Mouse (Mus musculus): Measurements from ENCODE around the gene Klhl18. TPM values are rescaled to one million over a fixed set of nuclear protein-coding genes. Genes with fewer than 3 reads are reported as not detected.

The Klhl18 gene
- total and polyA plus RNA-seq, 3 experiments, result 3.8 to 6.9 TPM; not detected in 1

DNA sequence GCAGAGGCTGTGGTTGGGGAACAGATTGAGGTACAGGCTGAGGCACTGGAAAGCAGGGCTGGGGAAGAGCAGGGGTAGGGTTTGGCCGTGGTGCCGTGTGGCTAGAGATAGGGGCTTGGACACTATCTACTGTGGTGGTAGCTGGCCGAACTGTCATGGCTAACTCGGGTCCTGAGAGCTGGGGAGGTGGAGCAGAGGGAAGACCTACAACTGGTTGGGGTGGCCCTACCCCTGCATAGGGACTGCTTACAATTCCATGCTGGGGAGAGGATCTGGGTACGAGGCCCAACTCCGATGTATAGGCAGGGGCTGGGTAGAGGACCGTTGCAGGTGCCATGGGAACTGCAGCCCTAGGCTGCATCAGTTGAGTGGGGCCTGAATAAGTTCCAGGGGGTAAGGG is 88.5 kb downstream of the Klhl18 start (continued):
- TF ChIP-seq ZNF384 (IDR thresholded peaks at IDR 0.05; ENCODE audit: low read depth, low read length), result no peak

DNA sequence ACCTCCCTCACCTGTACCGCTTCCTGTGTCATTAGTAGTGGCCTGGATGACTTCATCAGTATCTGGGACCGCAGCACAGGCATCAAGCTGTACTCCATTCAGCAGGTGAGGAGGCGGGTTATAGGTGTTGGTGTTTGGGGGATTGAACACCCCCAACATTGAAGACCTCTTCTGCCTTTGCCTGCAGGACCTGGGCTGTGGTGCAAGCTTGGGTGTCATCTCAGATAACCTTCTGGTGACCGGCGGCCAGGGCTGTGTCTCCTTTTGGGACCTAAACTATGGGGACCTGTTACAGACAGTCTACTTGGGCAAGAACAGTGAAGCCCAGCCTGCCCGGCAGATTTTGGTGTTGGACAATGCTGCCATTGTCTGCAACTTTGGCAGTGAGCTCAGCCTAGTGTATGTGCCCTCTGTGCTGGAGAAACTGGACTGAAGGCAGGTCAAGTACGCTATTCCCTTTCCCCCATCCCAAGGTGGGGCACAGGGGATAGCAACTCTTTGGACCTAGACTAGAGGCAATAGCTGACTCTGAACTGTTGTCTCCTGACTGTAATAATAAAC is 92.0 kb downstream of the Klhl18 start:
- H3K9ac ChIP-seq (ENCODE audit: control insufficient read depth, low read depth, low read length, poor library complexity, severe bottlenecking), result no peak overlapping the region
- H3K36me3 ChIP-seq (ENCODE audit: control insufficient read depth in 1 of 2, insufficient read depth in 2 of 2, low read length in 2 of 2), result peaks cover 0 to 1% of the 10 kb centered on the region in 2 experiments; a peak in 1 of 4 replicates

GRCm38 (mm10) chr9:110381292-110381691 is 95.2 kb downstream of the Klhl18 start:
- Histone ChIP-seq H3K36me3 (ENCODE audit: control insufficient read depth in 1 of 2, insufficient read depth in 2 of 2, low read length in 2 of 2) (peaks cover 0 to 2% of the 10 kb centered on the region in 2 experiments; a peak in 1 of 4 replicates), H3K4me1 (ENCODE audit: control insufficient read depth in 1 of 2, insufficient read depth in 2 of 2, low read length in 2 of 2) (no peaks in the 10 kb centered on the region), H3K27ac (ENCODE audit: control insufficient read depth, low read depth, low read length) (no peak overlapping the region), H3K9me3 (replicated peaks; ENCODE audit: insufficient read depth, low read length) (no peaks in the 10 kb centered on the region), H3K9ac (ENCODE audit: control insufficient read depth, low read depth, low read length, poor library complexity, severe bottlenecking) (no peak overlapping the region), H3K79me2 (ENCODE audit: control insufficient read depth, insufficient read depth, low read length, poor library complexity) (no peaks in the 10 kb centered on the region), H3K27me3 (ENCODE audit: control insufficient read depth in 1 of 2, insufficient read depth in 2 of 2, low read length in 2 of 2) (no peaks in the 10 kb centered on the region), H3K4me3 (ENCODE audit: control insufficient read depth in 1 of 2, insufficient read depth in 1 of 2, low read depth in 2 of 2, low read length in 2 of 2) (no peak overlapping the region)
- DNase-seq (ENCODE audit: low read depth, low spot score), result no peak
- no peak for TF ChIP-seq MYC (IDR thresholded peaks at IDR 0.05; ENCODE audit: low read depth, low read length)
- no peak for TF ChIP-seq ELF1 (IDR thresholded peaks at IDR 0.05; ENCODE audit: low read depth, low read length)
- TF ChIP-seq RAD21 (IDR thresholded peaks at IDR 0.05; ENCODE audit: low read depth, low read length), result no peak
- no peak for TF ChIP-seq ETS1 (IDR thresholded peaks at IDR 0.05; ENCODE audit: low read depth, low read length)
- TF ChIP-seq USF2 (IDR thresholded peaks at IDR 0.05; ENCODE audit: borderline replicate concordance in 1 of 2, insufficient read depth in 1 of 2, low read depth in 1 of 2, low read length in 2 of 2), result no peak
- no peak for TF ChIP-seq USF1 (IDR thresholded peaks at IDR 0.05; ENCODE audit: low read depth, low read length)
- no peak for TF ChIP-seq RCOR1 (IDR thresholded peaks at IDR 0.05; ENCODE audit: low read depth, low read length)
- no peak for TF ChIP-seq SMC3 (IDR thresholded peaks at IDR 0.05; ENCODE audit: low read depth, low read length)
- TF ChIP-seq CTCF (IDR thresholded peaks at IDR 0.05 in 2 of 3, conservative IDR thresholded peaks at IDR 0.05 in 1 of 3; ENCODE audit: control insufficient read depth in 1 of 3, insufficient read depth in 1 of 3, low read depth in 2 of 3, low read length in 3 of 3, poor library complexity in 1 of 3, severe bottlenecking in 1 of 3), result no peak
- TF ChIP-seq MAFK (IDR thresholded peaks at IDR 0.05; ENCODE audit: borderline replicate concordance, low read depth, low read length), result no peak
- no peak for TF ChIP-seq TCF12 (IDR thresholded peaks at IDR 0.05; ENCODE audit: low read depth, low read length)
- TF ChIP-seq GABPA (IDR thresholded peaks at IDR 0.05; ENCODE audit: low read depth, low read length), result no peak
- TF ChIP-seq POLR2AphosphoS5 (IDR thresholded peaks at IDR 0.05; ENCODE audit: borderline replicate concordance, low read depth, low read length), result no peak
- TF ChIP-seq HCFC1 (IDR thresholded peaks at IDR 0.05; ENCODE audit: low read depth, low read length), result no peak
- no peak for TF ChIP-seq GATA1 (IDR thresholded peaks at IDR 0.05; ENCODE audit: low read depth, low read length)
- TF ChIP-seq POLR2A (IDR thresholded peaks at IDR 0.05; ENCODE audit: control insufficient read depth in 1 of 2, insufficient read depth in 1 of 2, low read depth in 1 of 2, low read length in 2 of 2, poor library complexity in 1 of 2), result no peak
- TF ChIP-seq ZC3H11A (IDR thresholded peaks at IDR 0.05; ENCODE audit: low read depth, low read length), result no peak
- TF ChIP-seq CHD1 (IDR thresholded peaks at IDR 0.05; ENCODE audit: low read depth, low read length), result no peak
- no peak for TF ChIP-seq MAX (IDR thresholded peaks at IDR 0.05; ENCODE audit: low read length)
- TF ChIP-seq MXI1 (IDR thresholded peaks at IDR 0.05; ENCODE audit: low read depth, low read length), result no peak

More for the DNA sequence above, 92.0 kb downstream of the Klhl18 start:
- TF ChIP-seq ZMIZ1 (IDR thresholded peaks at IDR 0.05; ENCODE audit: low read depth, low read length) (no peak), ZC3H11A (IDR thresholded peaks at IDR 0.05; ENCODE audit: low read depth, low read length) (no peak), NRF1 (IDR thresholded peaks at IDR 0.05; ENCODE audit: insufficient read depth, low read depth, low read length, poor library complexity, severe bottlenecking) (no peak), MAFK (IDR thresholded peaks at IDR 0.05; ENCODE audit: borderline replicate concordance, low read depth, low read length) (no peak), CHD2 (IDR thresholded peaks at IDR 0.05; ENCODE audit: low read length) (no peak), MAX (IDR thresholded peaks at IDR 0.05; ENCODE audit: low read length) (no peak), GABPA (IDR thresholded peaks at IDR 0.05; ENCODE audit: low read depth, low read length) (no peak), MYB (IDR thresholded peaks at IDR 0.05; ENCODE audit: low read depth, low read length) (no peak), SIN3A (IDR thresholded peaks at IDR 0.05; ENCODE audit: low read length) (no peak), MAZ (IDR thresholded peaks at IDR 0.05; ENCODE audit: low read depth, low read length) (no peak), HCFC1 (IDR thresholded peaks at IDR 0.05; ENCODE audit: low read depth, low read length) (no peak), ZKSCAN1 (IDR thresholded peaks at IDR 0.05; ENCODE audit: low read depth, low read length) (no peak), EP300 (IDR thresholded peaks at IDR 0.05; ENCODE audit: low read depth in 1 of 2, low read length in 2 of 2) (no peak), CHD1 (IDR thresholded peaks at IDR 0.05; ENCODE audit: low read depth, low read length) (no peak), ETS1 (IDR thresholded peaks at IDR 0.05; ENCODE audit: low read depth, low read length) (no peak)
- H3K27ac ChIP-seq (ENCODE audit: control insufficient read depth, low read depth, low read length), result no peak overlapping the region
- DNase-seq (ENCODE audit: low read depth, low spot score), result no peak
- H3K4me1 ChIP-seq (ENCODE audit: control insufficient read depth in 1 of 2, insufficient read depth in 2 of 2, low read length in 2 of 2), result no peaks in the 10 kb centered on the region
- H3K9me3 ChIP-seq (replicated peaks; ENCODE audit: insufficient read depth, low read length), result no peaks in the 10 kb centered on the region
- H3K4me3 ChIP-seq (ENCODE audit: control insufficient read depth in 1 of 2, insufficient read depth in 1 of 2, low read depth in 2 of 2, low read length in 2 of 2), result no peak overlapping the region
- H3K27me3 ChIP-seq (ENCODE audit: control insufficient read depth in 1 of 2, insufficient read depth in 2 of 2, low read length in 2 of 2), result no peaks in the 10 kb centered on the region
- no peaks in the 10 kb centered on the region for H3K79me2 ChIP-seq (ENCODE audit: control insufficient read depth, insufficient read depth, low read length, poor library complexity)

Measured in MEL (cell line).